Mouse (Mus musculus) cerebellum, adult 11-12 months (tissue): ENCODE measurements at regions not wholly inside any gene's neighbourhood (a gene's known extent, or its start where the extent isn't known, plus 50 kb on each side); places are given as distances from the start of the nearest gene placed in this dataset.
A peak's percentile ranks its signal among the peaks of the same experiment; 100 is the strongest.

ENCODE experiments used
- DNase-seq: peaks from one replicate; pipeline ENCODE4 v3.0.0; 2022

GRCm38 (mm10) chr6:43914741-43915140 is 248.7 kb upstream of the Tpk1 start:
- no peak for DNase-seq

GRCm38 (mm10) chr6:43885992-43886391 is 219.9 kb upstream of the Tpk1 start:
- no peak for DNase-seq

DNA sequence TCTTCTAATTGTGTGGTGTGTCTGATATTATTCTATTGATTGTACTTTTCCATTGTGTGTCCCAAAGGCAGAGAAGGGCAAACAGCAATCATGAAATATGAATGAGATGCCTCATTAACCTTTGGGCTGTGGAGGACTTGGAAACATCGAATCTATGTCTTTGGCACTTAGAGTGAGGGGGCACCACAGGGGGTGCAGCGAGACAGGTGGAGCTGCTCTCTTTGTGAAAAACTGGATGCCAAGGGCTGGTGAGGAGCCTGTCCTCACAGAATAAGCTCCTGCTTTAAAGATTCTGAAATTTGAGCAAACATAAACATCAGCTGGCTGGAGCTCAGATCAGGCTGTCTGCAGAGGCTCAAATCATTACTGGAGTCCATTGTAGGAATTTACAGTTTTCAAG is 210.6 kb upstream of the Tpk1 start:
- peak; percentile 71 for DNase-seq

DNA sequence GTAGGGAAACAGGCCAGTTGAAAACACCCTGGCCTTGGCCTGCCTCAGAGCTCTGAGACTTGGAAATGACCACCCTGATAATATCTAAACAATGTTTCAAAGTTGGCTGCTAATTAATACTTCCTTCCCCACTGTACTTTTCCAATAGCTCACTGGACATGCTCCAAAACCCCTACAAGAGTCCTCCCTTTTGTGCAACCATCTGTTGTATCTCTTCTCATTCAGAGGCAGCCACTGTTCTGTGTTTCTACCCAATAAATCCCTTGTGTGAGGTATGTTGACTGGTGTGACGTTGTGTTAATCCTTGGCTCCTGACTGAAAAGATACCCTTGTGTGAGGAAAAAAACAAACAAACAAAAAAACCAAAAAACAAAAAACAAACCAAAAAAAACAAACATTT is 193.3 kb upstream of the Tpk1 start:
- no peak for DNase-seq

- DNase-seq = no peak
These were observed 191.0 kb upstream of the Tpk1 start for GRCm38 (mm10) chr6:43857046-43857445.

DNA sequence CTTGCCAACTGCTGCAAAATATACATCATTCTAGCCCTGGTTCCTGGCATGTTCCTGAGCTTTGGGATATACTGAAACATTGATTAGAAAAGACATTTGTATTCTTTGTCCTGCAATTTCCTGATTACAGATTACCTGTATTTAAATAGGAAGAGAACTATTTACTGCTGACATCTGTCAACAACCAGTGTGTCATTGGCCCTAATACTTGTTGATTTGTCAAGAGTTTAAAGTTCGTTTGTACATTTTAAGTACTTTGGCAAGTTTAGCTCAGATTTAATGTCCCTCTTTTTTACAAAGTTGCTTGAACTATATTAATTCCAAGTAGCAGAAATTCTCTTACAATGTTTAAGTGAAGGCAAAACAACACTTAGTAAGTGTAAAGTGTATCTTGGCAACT is 187.4 kb upstream of the Tpk1 start:
- DNase-seq = no peak

GRCm38 (mm10) chr6:43851306-43851705 is 185.2 kb upstream of the Tpk1 start:
- DNase-seq = no peak

- DNase-seq = no peak
These were observed 172.9 kb upstream of the Tpk1 start for GRCm38 (mm10) chr6:43838960-43839359.

DNA sequence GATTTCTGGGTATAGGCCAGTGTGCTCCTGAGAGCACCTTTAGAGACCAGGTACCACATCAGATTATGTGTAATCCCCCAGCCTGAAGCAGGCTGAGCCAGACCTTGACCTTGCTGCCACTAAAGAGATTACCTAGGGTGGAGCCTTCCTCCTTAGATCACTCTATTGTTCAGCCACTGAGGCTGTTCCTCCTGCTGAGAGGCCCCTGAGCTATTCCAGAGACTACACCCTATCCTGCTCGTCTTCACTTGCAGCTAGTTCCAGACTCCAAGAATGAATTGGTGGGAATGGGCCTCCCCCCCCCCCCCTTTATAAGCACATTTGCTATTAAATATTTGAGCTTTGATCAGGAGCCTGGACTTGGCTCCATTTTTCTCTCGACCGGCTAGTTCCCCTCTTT is 163.8 kb upstream of the Tpk1 start:
- DNase-seq = no peak
